Mouse (Mus musculus): ENCODE measurements around the gene Nt5e. TPM values are rescaled to one million over a fixed set of nuclear protein-coding genes. Genes with fewer than 3 reads are reported as not detected.

The Nt5e gene
- 26.8 TPM for polyA plus RNA-seq (2017; shearing (Covaris generic))

GRCm38 (mm10) chr9:88326930-88327901 is at the start of gene Nt5e:
Nt5e (plus strand) TSS chr9:88327197.

Other genes starting within 250 kb of the Nt5e start
- gene Snx14, start 111.8 kb downstream of the Nt5e start, polyA plus RNA-seq (2017; shearing (Covaris generic)): 30.7 TPM
- 2.2 TPM for gene Gm20537, start 129.4 kb downstream of the Nt5e start, polyA plus RNA-seq (2017; shearing (Covaris generic))
- gene Syncrip, start 155.4 kb downstream of the Nt5e start, polyA plus RNA-seq (2017; shearing (Covaris generic)): 116 TPM
- gene Zfp949, start 220.8 kb downstream of the Nt5e start, polyA plus RNA-seq (2017; shearing (Covaris generic)): 25.9 TPM

Measured in naive thymus-derived CD4-positive, alpha-beta T cell, adult 5 months (primary cell).